Mouse (Mus musculus): ENCODE results near the gene Spint2. TPM values are rescaled to one million over a fixed set of nuclear protein-coding genes. Genes with fewer than 3 reads are reported as not detected.
A peak's percentile ranks its signal among the peaks of the same experiment; 100 is the strongest.

Gene Spint2
- polyA plus RNA-seq, 1 experiment from 2014 or later, result 116 TPM

DNA sequence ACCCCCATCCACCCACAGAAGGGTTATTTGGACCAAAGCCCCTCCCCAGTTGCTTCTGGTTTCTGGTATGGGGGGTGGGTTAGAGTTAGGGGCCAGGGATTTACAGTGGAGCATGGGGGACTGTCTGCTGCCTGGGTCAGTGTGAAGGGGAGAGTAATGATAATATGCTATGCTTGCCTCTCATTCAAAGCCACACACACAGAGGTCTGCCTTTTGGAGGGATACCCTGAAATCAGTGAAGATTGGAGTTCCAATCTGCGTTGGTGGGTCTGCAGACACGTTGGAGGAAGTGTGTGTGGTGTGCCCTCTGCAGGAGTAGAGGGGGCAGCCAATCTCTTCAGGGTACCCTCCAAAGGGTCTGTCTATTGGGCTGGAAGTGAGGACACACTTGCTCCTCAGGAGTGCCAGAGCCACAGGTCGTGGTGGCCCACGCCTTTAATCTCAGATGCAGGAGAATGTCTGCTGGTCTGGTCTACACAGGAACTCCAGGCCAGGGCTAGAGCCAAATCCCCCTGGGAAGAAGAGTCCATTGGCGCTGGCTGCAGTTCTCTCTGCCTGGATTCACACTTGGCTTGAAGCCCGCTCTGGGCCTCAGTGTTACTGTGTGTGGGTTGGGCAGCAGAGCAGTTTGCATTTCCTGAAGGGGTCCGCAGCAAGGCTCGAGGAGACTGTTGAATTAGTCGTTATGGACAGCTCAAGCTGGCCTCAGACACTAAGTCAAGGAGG is 23.7 kb upstream of the Spint2 start:
- peak overlapping the region; percentile 91 for H3K4me2 ChIP-seq (ENCODE audit: low read depth, low read length)
- H3K27me3 ChIP-seq (ENCODE audit: control insufficient read depth, insufficient read depth, low read length), result peaks cover 59% of the 10 kb centered on the region
- no peaks in the 10 kb centered on the region for H3K9me3 ChIP-seq (replicated peaks; ENCODE audit: control insufficient read depth, low read length)
- peak overlapping the region; percentile 61 for H3K4me3 ChIP-seq (ENCODE audit: low read length)
- H3K36me3 ChIP-seq (ENCODE audit: control insufficient read depth, insufficient read depth), result no peaks in the 10 kb centered on the region
- WGBS, result 27% methylated on average over 9 of the region's 9 CpGs
- 0 out of 2 replicates have a peak overlapping the region, but pooled peaks have one; percentile 16 for H3K9ac ChIP-seq (ENCODE audit: low read length)
- peaks cover 27% of the 10 kb centered on the region for H3K4me1 ChIP-seq (ENCODE audit: control insufficient read depth, insufficient read depth, low read length)
- no peak for ATAC-seq (replicated peaks; ENCODE audit: extremely low read depth, insufficient read depth, low FRiP score)
- H3K27ac ChIP-seq (ENCODE audit: low read length), result no peak overlapping the region

DNA sequence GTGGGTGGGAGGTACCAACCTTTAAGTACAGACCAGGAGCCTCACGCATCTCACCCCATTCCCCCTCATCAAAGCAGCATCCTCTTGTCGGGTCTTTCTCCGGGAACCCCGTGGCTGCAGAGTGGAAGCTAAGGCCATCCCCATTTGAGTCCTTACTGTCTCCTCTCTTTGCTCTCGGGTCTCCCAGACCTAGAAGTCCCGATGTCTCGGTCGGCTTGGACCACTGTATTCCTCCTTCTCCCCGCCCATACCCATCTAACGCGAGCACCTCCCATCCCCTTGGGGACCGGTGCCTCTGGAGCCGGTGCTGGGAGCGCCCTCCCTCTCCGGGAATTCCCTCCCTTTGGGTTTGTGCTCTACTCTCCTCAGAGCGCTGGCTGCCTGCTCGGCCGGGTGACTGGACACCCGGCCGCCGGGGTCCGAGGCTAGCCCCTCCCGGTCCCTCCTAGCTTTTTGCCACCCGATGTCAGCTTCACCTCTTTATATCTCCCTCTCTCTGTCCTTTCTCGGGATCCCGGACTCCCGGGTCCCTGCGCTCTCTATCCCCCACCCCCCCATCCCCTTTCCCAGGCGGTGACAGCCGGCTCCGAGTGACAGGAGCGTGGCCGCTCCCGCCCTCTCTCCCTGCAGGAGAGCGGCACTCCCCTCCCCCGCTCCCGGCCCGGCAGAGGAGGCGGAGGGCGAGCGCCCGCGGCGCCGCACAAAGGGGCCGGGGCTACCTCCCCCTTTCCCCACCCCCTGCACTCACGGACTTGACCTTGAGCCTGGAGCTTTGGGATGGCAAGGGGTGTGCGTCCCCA is 23.0 kb upstream of the Spint2 start:
- peak overlapping the region; percentile 61 for H3K4me3 ChIP-seq (ENCODE audit: low read length)
- no peaks in the 10 kb centered on the region for H3K9me3 ChIP-seq (replicated peaks; ENCODE audit: control insufficient read depth, low read length)
- ATAC-seq (replicated peaks; ENCODE audit: extremely low read depth, insufficient read depth, low FRiP score), result no peak
- H3K9ac ChIP-seq (ENCODE audit: low read length), result peak overlapping the region; percentile 68
- peak overlapping the region; percentile 91 for H3K4me2 ChIP-seq (ENCODE audit: low read depth, low read length)
- peaks cover 53% of the 10 kb centered on the region for H3K27me3 ChIP-seq (ENCODE audit: control insufficient read depth, insufficient read depth, low read length)
- no peaks in the 10 kb centered on the region for H3K36me3 ChIP-seq (ENCODE audit: control insufficient read depth, insufficient read depth)
- peaks cover 27% of the 10 kb centered on the region for H3K4me1 ChIP-seq (ENCODE audit: control insufficient read depth, insufficient read depth, low read length)
- H3K27ac ChIP-seq (ENCODE audit: low read length), result no peak overlapping the region
- WGBS, result 1% methylated on average over 45 of the region's 48 CpGs

GRCm38 (mm10) chr7:29303738-29304462 is 22.2 kb upstream of the Spint2 start, which contains the start of gene Dpf1:
Gene Dpf1, plus strand, starts transcription at chr7:29303951.
- peak; percentile 74 for ATAC-seq (replicated peaks; ENCODE audit: extremely low read depth, insufficient read depth, low FRiP score)
- peaks cover 52% of the 10 kb centered on the region for H3K27me3 ChIP-seq (ENCODE audit: control insufficient read depth, insufficient read depth, low read length)
- no peaks in the 10 kb centered on the region for H3K36me3 ChIP-seq (ENCODE audit: control insufficient read depth, insufficient read depth)
- no peak within 1 kb of the TSS for H3K27ac ChIP-seq (ENCODE audit: low read length)
- peak within 1 kb of the TSS; percentile 68 for H3K9ac ChIP-seq (ENCODE audit: low read length)
- under 1% methylated on average over 67 of the region's 67 CpGs for WGBS
- H3K9me3 ChIP-seq (replicated peaks; ENCODE audit: control insufficient read depth, low read length), result no peaks in the 10 kb centered on the region
- H3K4me2 ChIP-seq (ENCODE audit: low read depth, low read length), result peak within 1 kb of the TSS; percentile 91
- H3K4me3 ChIP-seq (ENCODE audit: low read length), result peak within 1 kb of the TSS; percentile 61
- H3K4me1 ChIP-seq (ENCODE audit: control insufficient read depth, insufficient read depth, low read length), result peaks cover 21% of the 10 kb centered on the region

DNA sequence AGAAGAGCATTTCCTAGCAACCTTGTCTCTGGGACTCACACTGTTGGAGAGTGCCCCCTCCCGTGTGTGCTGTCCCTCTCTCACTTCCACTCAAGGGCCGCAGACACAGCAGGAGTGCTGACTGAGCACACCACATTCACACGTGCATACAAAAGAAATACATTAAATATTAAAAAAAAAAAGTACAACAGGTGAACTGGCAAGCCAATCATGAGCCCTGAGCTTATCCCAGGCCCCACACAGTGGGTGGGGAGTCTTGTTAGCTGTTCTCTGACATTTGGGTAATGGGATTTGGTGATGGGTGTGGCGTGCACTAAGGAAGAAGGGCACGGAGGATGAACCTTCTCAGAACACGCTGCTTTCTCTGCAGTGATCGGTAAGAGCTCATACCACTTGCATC is 20.9 kb upstream of the Spint2 start:
- H3K9me3 ChIP-seq (replicated peaks; ENCODE audit: control insufficient read depth, low read length), result no peaks in the 10 kb centered on the region
- no peaks in the 10 kb centered on the region for H3K36me3 ChIP-seq (ENCODE audit: control insufficient read depth, insufficient read depth)
- H3K4me2 ChIP-seq (ENCODE audit: low read depth, low read length), result no peak overlapping the region
- H3K27ac ChIP-seq (ENCODE audit: low read length), result no peak overlapping the region
- no peak overlapping the region for H3K4me3 ChIP-seq (ENCODE audit: low read length)
- peaks cover 44% of the 10 kb centered on the region for H3K27me3 ChIP-seq (ENCODE audit: control insufficient read depth, insufficient read depth, low read length)
- H3K9ac ChIP-seq (ENCODE audit: low read length), result no peak overlapping the region
- no peak for ATAC-seq (replicated peaks; ENCODE audit: extremely low read depth, insufficient read depth, low FRiP score)
- WGBS, result 59% methylated on average over 7 of the region's 7 CpGs
- peaks cover 17% of the 10 kb centered on the region for H3K4me1 ChIP-seq (ENCODE audit: control insufficient read depth, insufficient read depth, low read length)

- no peak overlapping the region for H3K27ac ChIP-seq (ENCODE audit: low read length)
- no peak overlapping the region for H3K9ac ChIP-seq (ENCODE audit: low read length)
- peaks cover 14% of the 10 kb centered on the region for H3K4me1 ChIP-seq (ENCODE audit: control insufficient read depth, insufficient read depth, low read length)
- H3K4me3 ChIP-seq (ENCODE audit: low read length), result no peak overlapping the region
- H3K4me2 ChIP-seq (ENCODE audit: low read depth, low read length), result no peak overlapping the region
- 2% methylated on average over 7 of the region's 7 CpGs for WGBS
- H3K27me3 ChIP-seq (ENCODE audit: control insufficient read depth, insufficient read depth, low read length), result peaks cover 41% of the 10 kb centered on the region
- no peaks in the 10 kb centered on the region for H3K9me3 ChIP-seq (replicated peaks; ENCODE audit: control insufficient read depth, low read length)
- no peak for ATAC-seq (replicated peaks; ENCODE audit: extremely low read depth, insufficient read depth, low FRiP score)
- no peaks in the 10 kb centered on the region for H3K36me3 ChIP-seq (ENCODE audit: control insufficient read depth, insufficient read depth)
Observed at GRCm38 (mm10) chr7:29301127-29301566, 19.4 kb upstream of the Spint2 start.

- 10% methylated on average over 10 of the region's 10 CpGs for WGBS
- no peak for ATAC-seq (replicated peaks; ENCODE audit: extremely low read depth, insufficient read depth, low FRiP score)
- H3K4me2 ChIP-seq (ENCODE audit: low read depth, low read length), result peak overlapping the region; percentile 18; the same call in 1 of the 2 replicates
- H3K27me3 ChIP-seq (ENCODE audit: control insufficient read depth, insufficient read depth, low read length), result peaks cover 3% of the 10 kb centered on the region
- H3K9ac ChIP-seq (ENCODE audit: low read length), result no peak overlapping the region
- no peaks in the 10 kb centered on the region for H3K36me3 ChIP-seq (ENCODE audit: control insufficient read depth, insufficient read depth)
- no peak overlapping the region for H3K4me3 ChIP-seq (ENCODE audit: low read length)
- no peak overlapping the region for H3K27ac ChIP-seq (ENCODE audit: low read length)
- no peaks in the 10 kb centered on the region for H3K9me3 ChIP-seq (replicated peaks; ENCODE audit: control insufficient read depth, low read length)
- H3K4me1 ChIP-seq (ENCODE audit: control insufficient read depth, insufficient read depth, low read length), result peaks cover 14% of the 10 kb centered on the region
Observed at GRCm38 (mm10) chr7:29296998-29297397, 15.3 kb upstream of the Spint2 start.

DNA sequence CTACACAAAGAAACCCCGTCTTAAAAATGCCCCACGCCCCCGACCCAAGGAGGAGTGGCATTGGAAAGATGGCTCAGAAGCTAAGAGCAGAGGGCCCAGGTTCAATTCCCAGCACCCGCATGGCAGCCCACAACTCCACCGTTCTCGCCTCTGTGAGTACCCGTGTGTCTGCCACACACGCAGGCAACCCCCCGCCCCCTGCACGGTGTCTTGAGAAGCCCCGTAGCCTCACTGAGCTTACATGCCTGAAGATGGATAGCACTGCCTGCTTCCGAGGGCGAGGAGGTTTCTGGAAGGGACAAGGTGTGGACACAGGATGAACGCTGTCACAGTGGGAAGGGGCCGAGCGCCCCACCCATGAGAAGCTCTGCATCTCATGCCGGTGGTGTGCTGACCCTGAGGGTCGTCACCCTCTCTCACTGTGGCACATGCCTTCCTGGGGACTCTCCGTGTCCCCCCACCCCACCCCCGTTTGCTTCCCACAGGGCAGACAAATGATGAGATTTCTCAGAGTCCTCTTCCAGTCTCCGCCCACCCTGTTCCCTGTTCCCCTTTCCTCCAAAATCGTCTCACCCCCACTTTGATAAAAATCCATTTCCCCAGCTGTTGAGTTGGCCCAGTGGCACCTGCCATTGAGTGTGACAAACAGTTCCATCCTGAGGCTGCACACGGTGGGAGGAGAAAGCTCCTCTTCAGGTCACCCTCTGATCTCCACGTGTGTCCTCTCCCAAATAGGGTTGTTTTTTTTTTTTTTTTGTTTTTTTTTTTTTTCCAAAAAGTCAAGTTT is 14.3 kb upstream of the Spint2 start:
- Histone ChIP-seq H3K4me2 (ENCODE audit: low read depth, low read length) (no peak overlapping the region), H3K9ac (ENCODE audit: low read length) (no peak overlapping the region), H3K27me3 (ENCODE audit: control insufficient read depth, insufficient read depth, low read length) (no peaks in the 10 kb centered on the region), H3K36me3 (ENCODE audit: control insufficient read depth, insufficient read depth) (no peaks in the 10 kb centered on the region), H3K27ac (ENCODE audit: low read length) (no peak overlapping the region), H3K9me3 (replicated peaks; ENCODE audit: control insufficient read depth, low read length) (no peaks in the 10 kb centered on the region), H3K4me3 (ENCODE audit: low read length) (no peak overlapping the region), H3K4me1 (ENCODE audit: control insufficient read depth, insufficient read depth, low read length) (peaks cover 15% of the 10 kb centered on the region)
- 72% methylated on average over 24 of the region's 24 CpGs for WGBS
- no peak for ATAC-seq (replicated peaks; ENCODE audit: extremely low read depth, insufficient read depth, low FRiP score)

GRCm38 (mm10) chr7:29294111-29294761 is 12.5 kb upstream of the Spint2 start:
- WGBS, result 70% methylated on average over 13 of the region's 13 CpGs
- Histone ChIP-seq H3K4me1 (ENCODE audit: control insufficient read depth, insufficient read depth, low read length) (peaks cover 19% of the 10 kb centered on the region), H3K4me3 (ENCODE audit: low read length) (no peak overlapping the region), H3K9me3 (replicated peaks; ENCODE audit: control insufficient read depth, low read length) (no peaks in the 10 kb centered on the region), H3K27me3 (ENCODE audit: control insufficient read depth, insufficient read depth, low read length) (no peaks in the 10 kb centered on the region), H3K27ac (ENCODE audit: low read length) (no peak overlapping the region), H3K4me2 (ENCODE audit: low read depth, low read length) (no peak overlapping the region), H3K9ac (ENCODE audit: low read length) (no peak overlapping the region), H3K36me3 (ENCODE audit: control insufficient read depth, insufficient read depth) (no peaks in the 10 kb centered on the region)
- no peak for ATAC-seq (replicated peaks; ENCODE audit: extremely low read depth, insufficient read depth, low FRiP score)

All from heart, embryonic 16.5 days (tissue).